Mouse (Mus musculus) CH12.LX (cell line): Measurements from ENCODE around the gene Ppil1. TPM values are rescaled to one million over a fixed set of nuclear protein-coding genes. Genes with fewer than 3 reads are reported as not detected.

ENCODE experiments used
- DNase-seq: peaks from one replicate; pipeline ENCODE4 v3.0.0-alpha.2; 2013; ENCODE audit errors: extremely low read depth
- H3K27ac ChIP-seq: 2 replicates; pipeline ENCODE4 v1.5.1; 2012; ENCODE audit warnings: low read depth, mild to moderate bottlenecking, control low read depth, moderate library complexity; ENCODE audit not compliant: insufficient read depth
- H3K27me3 ChIP-seq: replicated peaks from 2 replicates; pipeline ENCODE3; 2012; ENCODE audit warnings: inconsistent platforms
- H3K36me3 ChIP-seq, 2 experiments: replicated peaks in 1 of 2; 2 replicates each; pipeline versions ENCODE3 to v1.6.1; 2012; ENCODE audit warnings: inconsistent platforms in 1 of 2, low read length in 1 of 2, mild to moderate bottlenecking in 1 of 2, mixed read lengths in 1 of 2, moderate library complexity in 1 of 2; ENCODE audit not compliant: control insufficient read depth in 1 of 2, insufficient read depth in 1 of 2
- H3K4me1 ChIP-seq, 2 experiments: 2 replicates each; pipeline ENCODE4 v1.6.1; 2012; ENCODE audit warnings: inconsistent platforms in 1 of 2, moderate library complexity in 1 of 2; ENCODE audit not compliant: insufficient read depth in 2 of 2, control insufficient read depth in 1 of 2
- H3K4me2 ChIP-seq: 2 replicates; pipeline ENCODE4 v1.6.1; 2012; ENCODE audit warnings: low read depth, mild to moderate bottlenecking, control low read depth; ENCODE audit not compliant: poor library complexity, insufficient read depth, severe bottlenecking
- H3K4me3 ChIP-seq, 3 experiments: fragments of 150-350 bp in 1 of 3; sonication (generic) in 1 of 3; replicated peaks in 1 of 3; 2 replicates each; pipeline versions ENCODE3 to v1.5.1; 2011 to 2012; ENCODE audit warnings: low read depth in 2 of 3, low read length in 2 of 3, mild to moderate bottlenecking in 2 of 3, moderate library complexity in 2 of 3, control low read depth in 1 of 3, improper control_type of control experiment in 1 of 3, inconsistent platforms in 1 of 3, mixed read lengths in 1 of 3; ENCODE audit not compliant: poor library complexity in 1 of 3
- H3K79me2 ChIP-seq: replicated peaks from 2 replicates; pipeline ENCODE4 v1.6.1; 2012; ENCODE audit warnings: mild to moderate bottlenecking, moderate library complexity; ENCODE audit not compliant: control insufficient read depth, poor library complexity, insufficient read depth, severe bottlenecking; ENCODE audit errors: extremely low read depth
- H3K9ac ChIP-seq: 2 replicates; pipeline ENCODE4 v1.6.1; 2012; ENCODE audit warnings: low read depth, mild to moderate bottlenecking, control low read depth, moderate library complexity; ENCODE audit not compliant: insufficient read depth
- H3K9me3 ChIP-seq: replicated peaks from 2 replicates; pipeline ENCODE3; 2012; ENCODE audit warnings: low read length, inconsistent platforms, mixed read lengths
- BHLHE40 ChIP-seq: IDR thresholded peaks from 2 replicates; pipeline ENCODE4 v1.6.1; 2011; ENCODE audit warnings: mild to moderate bottlenecking, low read depth, low read length, improper control_type of control experiment
- CHD1 ChIP-seq: IDR thresholded peaks from 2 replicates; pipeline ENCODE4 v1.6.1; 2012; ENCODE audit warnings: low read depth, low read length, improper control_type of control experiment, inconsistent platforms
- ELF1 ChIP-seq: IDR thresholded peaks from 2 replicates; pipeline ENCODE4 v1.6.1; 2014; ENCODE audit warnings: low read depth, mild to moderate bottlenecking, inconsistent platforms, low read length, improper control_type of control experiment
- EP300 ChIP-seq: IDR thresholded peaks from 2 replicates; pipeline ENCODE4 v1.6.1; 2011; ENCODE audit warnings: low read length, improper control_type of control experiment
- GABPA ChIP-seq: IDR thresholded peaks from 2 replicates; pipeline ENCODE4 v1.6.1; 2012; ENCODE audit warnings: low read depth, low read length, improper control_type of control experiment, inconsistent platforms; ENCODE audit not compliant: insufficient replicate concordance
- KAT2A ChIP-seq: IDR thresholded peaks from 2 replicates; pipeline ENCODE4 v1.6.1; 2012; ENCODE audit warnings: low read length, improper control_type of control experiment, inconsistent platforms; ENCODE audit not compliant: insufficient replicate concordance
- MAFK ChIP-seq: IDR thresholded peaks from 2 replicates; pipeline ENCODE4 v1.6.1; 2011; ENCODE audit warnings: low read length, improper control_type of control experiment; ENCODE audit not compliant: insufficient replicate concordance
- MAX ChIP-seq: IDR thresholded peaks from 2 replicates; pipeline ENCODE4 v1.6.1; 2011; ENCODE audit warnings: low read length, improper control_type of control experiment
- MAZ ChIP-seq: IDR thresholded peaks from 2 replicates; pipeline ENCODE4 v1.6.1; 2012; ENCODE audit warnings: low read depth, mild to moderate bottlenecking, inconsistent platforms, low read length, improper control_type of control experiment, moderate library complexity
- MEF2A ChIP-seq: IDR thresholded peaks from 2 replicates; pipeline ENCODE4 v1.6.1; 2014; ENCODE audit warnings: low read depth, mild to moderate bottlenecking, inconsistent platforms, low read length, improper control_type of control experiment, borderline replicate concordance
- NELFE ChIP-seq: IDR thresholded peaks from 2 replicates; pipeline ENCODE4 v1.6.1; 2011; ENCODE audit warnings: low read depth, low read length, improper control_type of control experiment
- RAD21 ChIP-seq: IDR thresholded peaks from 2 replicates; pipeline ENCODE4 v1.6.1; 2011; ENCODE audit warnings: low read depth, mild to moderate bottlenecking, low read length, improper control_type of control experiment, moderate library complexity
- SIN3A ChIP-seq: IDR thresholded peaks from 2 replicates; pipeline ENCODE4 v1.6.1; 2012; ENCODE audit warnings: low read length, improper control_type of control experiment, inconsistent platforms
- SMC3 ChIP-seq: IDR thresholded peaks from 2 replicates; pipeline ENCODE4 v1.6.1; 2011; ENCODE audit warnings: low read depth, low read length, improper control_type of control experiment
- TCF12 ChIP-seq: IDR thresholded peaks from 2 replicates; pipeline ENCODE4 v1.6.1; 2014; ENCODE audit warnings: low read depth, mild to moderate bottlenecking, inconsistent platforms, low read length, improper control_type of control experiment
- USF1 ChIP-seq: IDR thresholded peaks from 2 replicates; pipeline ENCODE4 v1.6.1; 2014; ENCODE audit warnings: low read depth, mild to moderate bottlenecking, inconsistent platforms, low read length, improper control_type of control experiment
- ZC3H11A ChIP-seq: IDR thresholded peaks from 2 replicates; pipeline ENCODE4 v1.6.1; 2012; ENCODE audit warnings: low read depth, mild to moderate bottlenecking, inconsistent platforms, low read length, improper control_type of control experiment
- ZKSCAN1 ChIP-seq: IDR thresholded peaks from 2 replicates; pipeline ENCODE4 v1.6.1; 2012; ENCODE audit warnings: low read depth, inconsistent platforms, low read length, improper control_type of control experiment, borderline replicate concordance
- ZMIZ1 ChIP-seq: IDR thresholded peaks from 2 replicates; pipeline ENCODE4 v1.6.1; 2012; ENCODE audit warnings: low read depth, mild to moderate bottlenecking, inconsistent platforms, low read length, improper control_type of control experiment
- dilution Hi-C: fragments of 300-500 bp; cut with MboI; formaldehyde crosslinking; loops from 2 replicates; pipeline ENCODE4 v1.14.3; 2020; ENCODE audit warnings: low sequenced_read_pairs; ENCODE audit not compliant: extremely low pct_unique_long_range_greater_than_20kb, extremely low pct_ligation_motif_present
- in situ Hi-C: fragments of 300-500 bp; cut with MboI; formaldehyde crosslinking; loops from 3 replicates; pipeline ENCODE4 v1.14.3; 2019; ENCODE audit warnings: low sequenced_read_pairs, low pct_ligation_motif_present, low pct_unique_long_range_greater_than_20kb, mixed read lengths
- polyA plus RNA-seq: library from polyadenylated mRNA; unstranded; fragments of >175 nt; gene quantifications from 2 replicates; pipeline ENCODE4 v1.2.1, GENCODE M21; 2012; ENCODE audit warnings: low read depth; ENCODE audit not compliant: insufficient read length
- total RNA-seq, 2 experiments: library from RNA; depleted of rRNA; stranded (reverse); fragments of 300-350 nt in 1 of 2; fragments of >200 nt in 1 of 2; gene quantifications; 2 replicates each; pipeline ENCODE4 v1.2.3; 2012 to 2014

Ppil1 gene
- total and polyA plus RNA-seq, 3 experiments, result 97.2 to 143 (median 107) TPM

- Histone ChIP-seq H3K4me1 (peaks cover 8 to 37% of the 10 kb centered on the region in 2 experiments; a peak in 3 of 4 replicates), H3K9ac (no peak overlapping the region), H3K9me3 (no peaks in the 10 kb centered on the region), H3K4me2 (no peak overlapping the region), H3K36me3 (peaks cover 39 to 69% of the 10 kb centered on the region in 2 experiments), H3K4me3 (no peak overlapping the region), H3K27me3 (no peaks in the 10 kb centered on the region), H3K27ac (no peak overlapping the region), H3K79me2 (no peaks in the 10 kb centered on the region)
- DNase-seq, result no peak
- in situ Hi-C loops (no loop called here), dilution Hi-C loops (no loop called here)
- TF ChIP-seq MAFK (no peak), RAD21 (no peak), ELF1 (no peak), ZMIZ1 (no peak), ZC3H11A (no peak), MAZ (no peak), KAT2A (no peak), ZKSCAN1 (no peak), EP300 (no peak), USF1 (no peak), BHLHE40 (no peak)
Observed at GRCm38 (mm10) chr17:29291793-29292192, 27.8 kb upstream of the Ppil1 start.

- dilution Hi-C loops, result no loop called here
- no peak overlapping the region for H3K9ac ChIP-seq
- no peaks in the 10 kb centered on the region for H3K79me2 ChIP-seq
- DNase-seq, result no peak
- H3K4me3 ChIP-seq, result no peak overlapping the region
- peaks cover 2% of the 10 kb centered on the region for H3K9me3 ChIP-seq
- no peak overlapping the region for H3K27ac ChIP-seq
- peaks cover 55 to 76% of the 10 kb centered on the region in 2 experiments for H3K36me3 ChIP-seq
- H3K4me1 ChIP-seq, result no peaks in the 10 kb centered on the region
- H3K4me2 ChIP-seq, result no peak overlapping the region
- no peaks in the 10 kb centered on the region for H3K27me3 ChIP-seq
- TF ChIP-seq SIN3A (no peak), MAX (no peak), GABPA (no peak), NELFE (no peak), CHD1 (no peak), MEF2A (no peak), SMC3 (no peak), TCF12 (no peak), ZMIZ1 (no peak), EP300 (no peak)
- in situ Hi-C loops, result no loop called here
Observed at GRCm38 (mm10) chr17:29282216-29282952, 18.4 kb upstream of the Ppil1 start.
